Mouse (Mus musculus): ENCODE measurements at regions not wholly inside any gene's neighbourhood (a gene's known extent, or its start where the extent isn't known, plus 50 kb on each side); places are given as distances from the start of the nearest gene placed in this dataset.
A peak's percentile ranks its signal among the peaks of the same experiment; 100 is the strongest.

GRCm38 (mm10) chrX:107577501-107577900 is 90.3 kb upstream of the Tbx22 start:
- H3K4me2 ChIP-seq (ENCODE audit: low read depth, low read length) = no peak overlapping the region
- DNase-seq (no peak), ATAC-seq (no peak)
- no peak overlapping the region for H3K27ac ChIP-seq (ENCODE audit: low read depth)
- no peak overlapping the region for H3K4me3 ChIP-seq (ENCODE audit: low read depth, low read length)
- H3K4me1 ChIP-seq (ENCODE audit: insufficient read depth) = no peaks in the 10 kb centered on the region
- peak; percentile 45 for TF ChIP-seq CTCF (IDR thresholded peaks at IDR 0.05; ENCODE audit: low read depth)
- no peak for TF ChIP-seq EP300 (IDR thresholded peaks at IDR 0.05; ENCODE audit: low read depth)
- no peaks in the 10 kb centered on the region for H3K36me3 ChIP-seq (replicated peaks; ENCODE audit: insufficient read depth, low read length)
- H3K27me3 ChIP-seq (ENCODE audit: insufficient read depth, low read length) = no peaks in the 10 kb centered on the region
- WGBS (ENCODE audit: insufficient replicate concordance) = 7% methylated on average over 5 of the region's 5 CpGs
- H3K9me3 ChIP-seq (ENCODE audit: low read length) = no peaks in the 10 kb centered on the region
- H3K9ac ChIP-seq (replicated peaks) = no peak overlapping the region

All from liver, postnatal 0 days (tissue).